Mouse (Mus musculus): ENCODE data around the gene Spink4.

DNA sequence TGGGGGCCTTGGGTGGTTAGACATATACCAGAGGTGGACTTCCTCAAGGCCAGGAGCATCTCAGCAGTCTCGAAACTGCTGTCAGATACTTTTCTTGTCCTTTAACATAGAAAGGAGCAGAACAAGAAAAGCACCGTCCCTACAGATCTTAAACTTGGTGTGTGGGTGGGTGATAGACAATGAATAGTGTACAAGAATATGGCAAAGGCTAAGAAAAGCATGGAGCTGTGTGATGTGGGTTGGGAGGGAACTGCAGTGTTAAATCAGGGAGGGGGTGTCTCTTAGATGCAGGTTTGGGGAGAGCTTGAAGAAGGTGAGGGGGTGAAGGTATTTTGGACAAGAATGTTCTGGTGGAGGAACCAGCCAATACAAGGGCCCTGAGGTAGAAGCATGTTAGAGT lies 724 bp downstream of the Spink4 start:
- TF ChIP-seq MAX (IDR thresholded peaks at IDR 0.05; ENCODE audit: low read depth) = no peak
- TF ChIP-seq POLR2A (IDR thresholded peaks at IDR 0.05; ENCODE audit: insufficient read length, low read depth) = no peak
- TF ChIP-seq USF1 (IDR thresholded peaks at IDR 0.05; ENCODE audit: low read depth) = no peak
- TF ChIP-seq MYOD1 (IDR thresholded peaks at IDR 0.05; ENCODE audit: control insufficient read depth in 1 of 3, insufficient read length in 2 of 3, low read depth in 2 of 3) = no peak
- TF ChIP-seq TCF12 (IDR thresholded peaks at IDR 0.05; ENCODE audit: insufficient read depth, poor library complexity, severe bottlenecking) = no peak
- no peak for TF ChIP-seq SRF (IDR thresholded peaks at IDR 0.05; ENCODE audit: control insufficient read depth, insufficient read length, low read depth)
- TF ChIP-seq TCF3 (IDR thresholded peaks at IDR 0.05; ENCODE audit: insufficient read length, low read depth) = no peak

Data from myocyte (in vitro differentiated cells).